Mouse (Mus musculus): ENCODE results near the gene Wdfy4.

Gene Wdfy4

DNA sequence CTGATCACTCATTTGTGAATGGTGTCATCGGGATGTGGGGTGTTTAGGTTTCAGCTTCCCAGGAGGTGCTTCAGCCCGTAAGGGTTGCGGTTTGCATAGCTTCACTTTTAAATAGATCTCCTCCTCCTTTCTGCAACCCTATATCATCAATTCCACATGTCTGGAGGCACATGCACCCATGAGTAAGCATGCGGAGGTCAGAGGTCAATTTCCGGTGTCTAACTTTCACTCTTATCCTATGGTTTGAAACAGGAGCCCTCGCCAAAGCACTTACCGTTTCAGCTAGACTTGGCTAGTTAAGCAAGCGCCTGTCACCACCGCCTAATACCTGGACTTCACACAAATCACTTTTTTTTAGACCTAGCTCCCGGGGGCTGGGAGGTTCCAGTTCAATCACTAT, 220.6 kb downstream of the Wdfy4 start:
- no peak for DNase-seq

DNA sequence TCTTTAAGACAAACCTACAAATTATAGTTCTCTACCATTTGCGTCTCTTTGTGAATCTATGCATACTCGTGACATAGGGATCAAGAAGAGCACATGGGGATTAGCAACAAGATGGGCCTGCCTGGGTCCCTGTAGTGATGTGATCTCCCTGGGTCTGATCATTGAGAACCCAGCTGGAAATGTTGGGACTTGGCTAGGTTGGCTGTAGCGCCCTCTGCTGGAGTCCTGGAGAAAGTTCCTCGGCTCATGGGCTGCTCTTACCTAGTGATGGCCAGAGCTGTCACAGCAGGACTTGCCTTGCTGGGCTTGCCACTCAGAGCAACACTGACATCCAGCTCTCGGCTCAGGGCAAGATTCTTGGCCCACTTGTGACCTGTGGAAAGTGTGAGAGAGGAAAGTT, 224.8 kb downstream of the Wdfy4 start:
- DNase-seq, result peak; percentile 44

DNA sequence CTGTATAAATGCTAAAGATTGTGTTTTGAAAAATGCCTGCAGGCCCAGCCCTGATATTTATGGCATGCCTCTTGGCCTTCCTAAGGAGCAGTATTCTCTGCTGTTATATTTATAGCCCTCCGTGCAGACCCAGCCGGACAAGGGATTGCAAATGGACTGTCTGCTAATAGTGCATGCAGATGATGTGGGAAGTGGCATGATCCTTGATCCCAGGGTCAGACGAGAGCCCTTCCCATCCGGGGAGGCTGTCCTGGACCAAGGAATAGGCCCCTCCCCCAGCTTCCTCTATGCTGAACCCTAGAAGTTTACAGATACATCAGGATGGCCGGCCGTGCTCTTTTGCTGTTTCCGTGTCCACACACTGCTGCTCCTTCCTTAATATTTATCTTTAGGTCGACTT, 226.6 kb downstream of the Wdfy4 start:
- no peak for DNase-seq

DNA sequence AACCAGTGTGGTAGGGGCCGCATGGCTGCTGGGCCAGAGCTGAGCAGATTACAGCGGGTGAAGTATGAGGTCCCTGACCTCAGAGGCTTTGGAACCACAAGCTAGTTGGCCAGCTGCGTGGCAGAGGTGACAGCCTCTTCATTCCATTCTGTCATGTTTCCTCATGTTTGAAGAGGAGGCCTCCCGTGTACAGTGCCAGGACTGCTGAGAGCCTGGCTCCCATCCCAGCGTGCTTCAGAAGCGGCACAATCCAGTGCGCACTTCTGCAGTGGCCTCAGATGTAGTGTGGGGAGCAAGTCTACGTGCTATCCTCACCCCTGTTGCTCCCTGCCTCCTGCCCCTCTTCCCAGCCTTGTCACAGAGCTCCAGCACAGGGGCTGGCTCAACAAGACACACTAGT, 228.8 kb downstream of the Wdfy4 start:
- no peak for DNase-seq

DNA sequence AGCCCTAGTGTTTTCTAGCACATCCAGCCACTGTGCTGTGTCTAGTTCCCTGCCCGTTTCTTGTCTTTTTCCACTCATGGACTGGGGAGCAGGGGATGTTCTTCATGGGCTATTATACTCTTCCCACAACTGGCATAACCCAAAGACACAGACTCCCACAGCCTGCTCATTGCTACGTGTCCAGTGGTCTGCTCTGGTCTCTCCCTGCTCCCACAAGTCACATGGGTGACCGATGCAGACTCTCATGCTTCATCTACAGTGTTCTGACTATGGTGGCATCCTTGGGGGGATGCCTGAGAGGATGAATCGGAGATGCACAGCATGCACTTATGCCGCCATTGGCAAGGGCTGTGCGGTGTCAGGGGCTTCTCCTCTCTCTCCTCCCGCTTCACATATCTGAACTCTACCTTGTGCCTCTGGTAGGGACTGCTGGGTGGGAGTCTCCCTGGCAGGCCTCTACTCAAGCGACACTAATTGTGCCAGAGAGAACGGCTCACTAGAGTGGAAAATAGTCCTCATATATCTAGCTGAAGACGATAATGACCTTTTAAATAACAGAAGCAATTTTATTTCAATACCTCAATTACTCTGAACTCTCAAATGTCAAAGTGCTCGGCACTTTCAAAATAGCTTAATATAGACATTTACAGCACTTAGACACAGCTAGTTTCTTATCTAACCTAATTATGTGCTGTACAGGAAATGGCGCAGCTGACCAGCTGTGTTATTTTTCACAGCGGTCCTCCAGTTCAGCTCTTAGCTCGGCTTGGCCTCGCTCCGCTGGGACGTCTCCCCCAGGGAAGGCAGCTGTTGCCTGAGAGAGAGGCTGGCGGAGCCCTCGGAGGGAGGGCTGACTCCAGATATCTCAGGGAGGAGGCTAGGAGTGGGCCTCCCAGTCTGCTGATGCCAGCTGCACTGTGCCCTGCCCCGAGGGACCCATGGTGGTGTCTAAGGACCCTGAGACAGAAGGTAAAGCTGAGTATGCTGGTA, 234.7 kb downstream of the Wdfy4 start:
- no peak for DNase-seq

DNA sequence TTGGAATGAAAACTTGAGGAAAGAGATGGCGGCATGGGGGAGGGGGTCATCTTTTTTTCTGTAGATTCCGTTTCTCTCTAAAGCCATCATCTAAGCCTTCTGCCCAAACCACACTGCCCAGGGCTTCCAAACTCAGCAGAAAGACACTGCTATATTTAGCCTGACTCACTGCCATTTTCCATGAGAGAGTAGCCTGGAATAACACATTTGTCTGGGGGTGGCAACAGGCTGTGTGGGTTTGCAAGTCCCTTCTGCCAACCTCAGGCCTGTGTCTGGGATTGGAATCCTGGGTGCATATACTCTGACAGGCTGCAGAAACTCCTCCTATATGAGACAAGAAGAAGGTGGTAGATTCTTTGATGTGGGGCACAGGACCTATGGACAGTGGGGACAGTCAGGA, 237.8 kb downstream of the Wdfy4 start:
- peak; percentile 78 for DNase-seq

DNA sequence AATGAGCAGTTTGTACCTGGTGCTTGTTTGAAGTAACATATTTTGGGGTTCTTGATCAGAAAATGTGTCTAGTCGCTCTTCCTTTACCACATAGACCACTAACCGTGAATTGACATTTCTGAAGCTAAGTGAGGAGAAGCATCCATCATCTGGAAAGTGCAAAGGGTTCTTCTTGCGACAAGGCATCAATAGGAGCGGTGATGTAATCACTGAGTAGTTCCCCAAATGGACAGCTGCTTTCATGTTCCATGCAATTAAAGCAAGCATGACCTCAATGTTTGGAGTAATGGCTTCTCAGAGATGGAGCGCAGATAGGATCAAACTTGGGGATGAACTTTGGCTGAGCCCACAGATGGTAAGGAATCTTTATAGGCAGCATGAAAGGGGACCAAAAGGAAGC, 246.1 kb downstream of the Wdfy4 start:
- no peak for DNase-seq

DNA sequence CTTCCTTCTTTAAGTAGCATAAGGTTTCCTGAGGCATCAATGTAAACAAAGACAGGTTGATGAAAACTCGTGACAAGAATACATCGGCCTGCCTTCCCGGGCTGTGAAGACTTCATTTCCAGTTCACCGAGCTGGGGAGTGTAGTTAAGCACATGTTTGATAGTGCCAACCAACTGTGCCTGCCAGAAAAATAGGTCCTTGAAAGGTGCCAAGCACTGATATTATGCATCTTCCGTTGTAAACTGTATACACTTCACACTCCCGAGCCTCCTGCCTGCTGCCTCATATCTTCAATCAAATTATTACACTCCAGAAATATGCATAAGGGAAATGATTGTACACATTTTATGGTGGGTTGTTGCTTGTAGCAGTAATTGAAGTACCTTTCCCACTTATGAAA, 251.2 kb downstream of the Wdfy4 start:
- DNase-seq, result no peak

DNA sequence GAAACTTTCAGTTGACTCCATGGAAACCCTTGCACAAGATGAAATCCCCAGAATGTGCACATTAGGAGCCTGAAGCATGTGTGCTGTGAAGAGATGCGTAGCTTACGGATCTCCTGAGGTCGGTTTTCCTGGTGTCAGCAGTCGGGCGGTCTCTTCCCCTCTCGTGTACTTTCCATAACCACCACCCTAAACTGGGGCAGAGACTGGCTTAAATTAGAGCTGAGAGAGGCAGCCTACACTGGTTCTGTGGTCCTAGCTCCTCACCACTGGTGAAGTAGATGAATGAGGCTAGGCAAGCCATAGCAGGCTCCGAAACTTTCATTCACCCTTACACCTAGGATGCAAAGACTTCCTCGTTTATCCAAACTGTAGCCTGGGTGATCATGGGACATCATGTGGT, 253.1 kb downstream of the Wdfy4 start:
- no peak for DNase-seq

DNA sequence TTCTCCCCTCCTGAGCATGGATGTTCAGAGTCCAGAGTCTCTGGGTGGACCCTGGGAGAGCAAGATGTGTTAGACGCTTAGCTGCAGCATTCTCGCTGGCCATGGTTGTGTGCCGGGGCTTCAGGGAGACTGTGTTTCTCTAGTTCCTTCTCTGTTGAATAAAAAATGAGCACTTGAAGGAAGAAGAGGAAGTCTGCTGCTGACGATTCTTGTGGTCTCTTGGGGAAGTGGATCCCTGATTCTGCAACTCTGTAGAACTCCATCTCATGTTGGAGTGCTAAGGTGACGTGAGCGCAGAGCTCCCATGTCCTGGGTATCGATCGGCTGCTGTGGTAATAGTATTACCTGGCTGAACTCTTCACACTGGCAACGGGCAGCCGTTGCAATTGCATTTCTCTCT, 253.6 kb downstream of the Wdfy4 start:
- peak; percentile 55 for DNase-seq

DNA sequence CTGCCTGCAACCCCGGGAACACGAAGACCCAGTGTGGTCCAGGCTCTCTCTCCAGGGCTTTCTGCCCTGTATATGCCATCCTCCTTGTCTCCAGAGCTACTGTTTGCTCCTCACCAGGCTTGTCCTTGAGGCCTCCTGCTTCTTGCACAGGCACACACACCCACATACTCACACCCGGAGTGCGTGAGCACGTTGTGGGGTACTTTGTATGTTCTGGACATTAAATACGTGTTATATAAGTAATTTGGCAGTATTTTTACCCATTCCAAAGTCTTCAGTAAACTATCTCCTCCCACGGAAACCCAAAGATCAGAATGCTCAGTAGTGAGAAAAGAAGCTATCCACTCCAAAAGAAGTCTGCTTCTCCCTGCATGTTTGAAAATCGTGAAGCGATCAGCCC, 261.4 kb downstream of the Wdfy4 start:
- DNase-seq, result no peak

DNA sequence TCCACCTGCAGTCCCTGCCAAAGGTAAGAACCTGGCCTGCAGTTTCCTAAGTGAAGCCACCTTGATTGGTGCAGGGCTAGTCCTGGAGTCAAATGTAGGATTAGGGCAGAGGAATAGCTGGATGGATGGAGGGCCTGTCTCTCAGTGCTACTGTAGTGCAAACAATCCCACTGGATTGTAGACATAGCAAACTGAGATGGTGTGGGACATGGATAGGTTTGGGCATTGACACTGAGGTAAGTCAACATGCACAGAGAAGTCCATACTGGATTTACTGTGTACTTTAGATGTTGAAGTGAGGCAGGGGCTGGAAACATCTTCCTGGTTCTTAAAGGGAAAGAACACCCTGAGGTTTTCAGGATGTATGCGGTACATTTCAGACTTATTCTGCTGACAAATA, 267.4 kb downstream of the Wdfy4 start:
- no peak for DNase-seq

DNA sequence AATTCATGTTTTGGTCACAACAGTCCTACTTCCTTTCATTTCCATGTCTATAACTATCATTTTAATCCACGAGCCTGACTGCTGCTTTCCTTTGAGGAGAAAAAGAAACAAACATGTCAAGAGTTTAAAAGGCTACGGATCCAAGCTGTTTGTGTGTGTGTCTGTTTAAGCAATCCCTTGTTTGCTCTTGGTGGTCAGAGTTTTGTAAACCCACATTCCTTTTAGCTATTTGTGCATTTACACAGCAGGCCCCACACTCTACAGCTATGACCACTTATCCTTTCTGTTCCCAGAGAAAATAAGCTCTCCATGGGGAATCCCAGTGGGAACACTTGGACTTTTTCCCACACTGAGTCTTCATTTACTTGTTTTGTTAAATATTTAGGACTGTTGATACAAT, 269.9 kb downstream of the Wdfy4 start:
- DNase-seq, result no peak

DNA sequence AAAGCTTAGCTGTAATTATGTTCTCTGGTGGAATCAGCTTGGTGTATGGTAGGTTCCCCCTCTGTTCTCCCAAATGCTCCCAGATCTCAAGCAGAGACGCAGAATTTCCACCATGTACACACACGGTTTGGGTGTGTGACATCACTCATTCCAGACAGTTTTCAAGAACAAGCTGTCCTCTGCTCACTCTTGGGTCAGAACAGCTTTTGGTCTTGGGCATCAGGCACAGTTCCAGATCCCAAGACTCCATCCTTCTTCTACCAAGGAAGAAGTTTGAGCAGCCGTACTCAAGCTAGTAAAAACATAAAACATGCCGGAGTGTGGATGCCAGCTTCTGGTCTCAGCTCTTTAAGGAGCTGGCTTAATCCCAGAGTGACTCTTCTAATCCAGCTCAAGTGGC, 274.1 kb downstream of the Wdfy4 start:
- DNase-seq, result no peak

All from layer of hippocampus, adult 9-11 months (tissue).